Mouse (Mus musculus) central nervous system, embryonic 14 days (tissue): ENCODE measurements around the gene Kctd7. TPM values are rescaled to one million over a fixed set of nuclear protein-coding genes. Genes with fewer than 3 reads are reported as not detected.

Source experiments
- polyA plus RNA-seq: library from polyadenylated mRNA; depleted of rRNA; stranded (reverse); fragments of >200 nt; gene quantifications from 2 replicates; pipeline ENCODE4 v1.2.3, GENCODE M21; 2012; rRNA removed

Kctd7 gene
- 9.1 and 9.2 TPM in 2 replicates for polyA plus RNA-seq

GRCm38 (mm10) chr5:130144334-130145312, at the start of gene Kctd7:
Gene Kctd7 (plus strand): TSS chr5:130144861.

DNA sequence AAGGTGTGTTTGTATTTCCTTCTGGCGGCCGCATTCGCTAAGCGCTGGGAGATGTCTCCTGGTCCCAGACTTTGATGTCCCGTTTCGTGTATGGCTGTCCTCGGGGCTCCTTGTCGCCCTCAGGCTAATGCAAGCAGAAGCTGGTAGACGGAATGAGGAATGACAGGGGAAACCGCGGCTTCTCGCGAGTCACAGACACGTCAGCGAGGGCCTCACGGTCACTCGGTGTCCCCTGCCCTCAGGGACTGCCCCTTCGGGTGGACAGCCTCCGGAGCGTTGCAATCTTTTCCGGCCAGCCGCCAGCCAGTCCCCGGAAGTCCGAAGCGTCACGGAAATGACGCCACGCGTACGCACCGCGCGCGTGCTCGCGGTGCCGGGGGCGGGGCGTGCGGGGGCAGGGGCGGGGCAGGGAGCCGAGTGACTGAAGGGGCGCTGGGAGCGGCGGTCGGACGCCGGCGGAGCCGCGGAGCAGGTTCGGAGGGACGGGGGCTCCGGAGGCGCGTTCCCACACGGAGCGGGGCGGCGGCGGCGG, 26.8 kb downstream of the Kctd7 start, which contains the start of gene Rabgef1:
Gene Rabgef1, plus strand, starts transcription at position 376 of the 532 bp plus-strand sequence.

Other genes starting within 250 kb of the Kctd7 start
- 11.7 TPM in 2 replicates for gene Zbed5, start 249.1 kb upstream of the Kctd7 start, polyA plus RNA-seq
- 0.21 and 0.29 TPM in 2 replicates for gene Phkg1, start 246.3 kb upstream of the Kctd7 start, polyA plus RNA-seq
- gene Nupr1l, start 236.3 kb upstream of the Kctd7 start, polyA plus RNA-seq: 6.0 and 8.0 TPM in 2 replicates
- gene Vkorc1l1, start 202.9 kb upstream of the Kctd7 start, polyA plus RNA-seq: 34.1 and 35.6 TPM in 2 replicates
- 18.2 and 24.5 TPM in 2 replicates for gene Gusb, start 141.8 kb upstream of the Kctd7 start, polyA plus RNA-seq
- gene Asl, start 115.6 kb upstream of the Kctd7 start, polyA plus RNA-seq: 21.9 and 27.2 TPM in 2 replicates
- 52.4 and 57.6 TPM in 2 replicates for gene Crcp, start 115.6 kb upstream of the Kctd7 start, polyA plus RNA-seq
- 38.9 and 40.8 TPM in 2 replicates for gene Tpst1, start 71.5 kb upstream of the Kctd7 start, polyA plus RNA-seq
- 30.0 and 31.1 TPM in 2 replicates for gene Rabgef1, start 26.9 kb downstream of the Kctd7 start, polyA plus RNA-seq
- 23.6 and 28.5 TPM in 2 replicates for gene Tmem248, start 72.2 kb downstream of the Kctd7 start, polyA plus RNA-seq
- gene Sbds, start 110.7 kb downstream of the Kctd7 start, polyA plus RNA-seq: 56.7 and 59.0 TPM in 2 replicates
- gene Tyw1, start 110.8 kb downstream of the Kctd7 start, polyA plus RNA-seq: 16.5 and 17.1 TPM in 2 replicates
- gene Caln1, start 224.6 kb downstream of the Kctd7 start, polyA plus RNA-seq: 3.3 and 3.6 TPM in 2 replicates
- gene A330070K13Rik, start 239.8 kb downstream of the Kctd7 start, polyA plus RNA-seq: not detected in 2 replicates